Mouse (Mus musculus) lung, postnatal 10 days (tissue): ENCODE results near the gene Gpr146.
"Not testable (repeated sequence)": the region's sequence is repeated elsewhere in the genome, so short reads cannot be mapped to it uniquely, and the experiment has no call there.

Source experiments
- DNase-seq: peaks from one replicate; pipeline ENCODE4 v3.0.0; 2021

Gpr146 gene

GRCm38 (mm10) chr5:139383234-139383633, 5.7 kb downstream of the Gpr146 start:
- no peak for DNase-seq

GRCm38 (mm10) chr5:139384531-139384930, 7.0 kb downstream of the Gpr146 start:
- DNase-seq = peak; percentile 72

GRCm38 (mm10) chr5:139386047-139386446, 8.6 kb downstream of the Gpr146 start:
- DNase-seq = no peak

GRCm38 (mm10) chr5:139387329-139388194, 10.1 kb downstream of the Gpr146 start:
- peak; percentile 76 for DNase-seq

- DNase-seq = peak; percentile 59
These were observed 10.7 kb downstream of the Gpr146 start for GRCm38 (mm10) chr5:139388195-139388570.

DNA sequence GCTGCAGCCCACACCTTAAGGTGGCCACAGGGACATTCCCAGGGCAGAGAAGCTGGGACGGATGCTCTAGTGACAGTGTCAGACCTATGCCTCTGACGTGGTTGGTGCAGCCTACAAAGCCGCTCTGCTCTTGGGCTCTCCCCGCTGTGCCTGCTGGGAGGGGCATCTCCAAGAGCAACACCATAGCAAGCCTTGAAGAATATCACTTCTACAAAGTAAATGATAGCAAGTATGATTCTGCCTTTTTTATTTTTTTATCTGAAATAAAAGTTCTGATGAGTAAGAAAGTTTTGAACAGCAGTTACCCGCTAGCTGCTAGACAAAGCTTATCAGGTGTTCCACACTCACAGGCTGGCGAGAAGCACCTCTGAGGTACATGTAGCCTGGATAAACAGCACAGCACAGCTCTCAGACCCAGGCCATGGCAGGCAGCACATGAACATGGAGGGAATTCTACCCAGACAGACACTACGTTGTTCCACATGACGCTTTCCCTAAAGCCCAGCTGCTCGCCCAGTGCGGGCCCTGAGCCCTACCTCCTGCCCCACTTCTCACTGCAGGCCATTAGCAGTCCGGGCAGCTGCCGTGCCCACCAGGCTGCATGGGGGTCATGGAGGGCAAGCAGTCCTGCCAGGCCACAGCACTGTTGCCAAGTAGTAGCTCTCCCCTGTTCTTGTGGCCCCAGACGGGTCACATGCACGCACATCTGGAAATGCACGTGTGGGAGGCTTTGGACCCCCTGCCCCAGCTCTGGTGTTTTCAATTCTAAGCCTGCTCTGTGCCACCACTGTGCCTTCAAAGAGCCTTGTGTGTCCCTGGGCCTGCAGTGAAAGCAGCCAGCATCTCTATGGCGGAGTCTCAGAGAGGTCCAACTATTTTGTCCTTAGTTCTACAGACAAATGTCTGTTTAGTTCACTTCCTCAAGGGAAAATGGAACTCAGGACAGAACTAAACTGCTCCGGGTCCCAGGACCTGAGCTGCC, 11.5 kb downstream of the Gpr146 start:
- DNase-seq = no peak

DNA sequence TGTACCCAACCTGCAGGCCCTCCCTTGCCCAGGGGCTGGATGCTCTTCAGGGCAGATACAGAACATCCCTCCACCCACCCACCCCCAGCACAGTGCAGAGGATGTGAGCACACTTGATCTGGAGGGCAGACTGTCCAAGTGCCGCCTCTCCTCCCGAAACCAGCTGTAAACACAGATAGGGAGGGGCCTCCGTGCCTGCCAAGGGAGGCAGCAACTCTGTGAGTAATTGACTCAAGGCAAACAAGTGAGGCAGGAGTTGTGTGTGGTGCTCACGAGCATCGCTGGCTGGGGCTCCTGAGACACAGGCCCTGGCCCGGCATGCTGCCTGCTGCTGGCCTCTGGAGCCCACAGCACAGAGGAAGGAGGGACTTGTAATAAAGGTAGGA, 12.2 kb downstream of the Gpr146 start:
- DNase-seq = peak; percentile 93

GRCm38 (mm10) chr5:139390324-139391119, 13.0 kb downstream of the Gpr146 start:
- not testable (repeated sequence) for DNase-seq

GRCm38 (mm10) chr5:139391309-139391990, 14.0 kb downstream of the Gpr146 start:
- no peak for DNase-seq

DNA sequence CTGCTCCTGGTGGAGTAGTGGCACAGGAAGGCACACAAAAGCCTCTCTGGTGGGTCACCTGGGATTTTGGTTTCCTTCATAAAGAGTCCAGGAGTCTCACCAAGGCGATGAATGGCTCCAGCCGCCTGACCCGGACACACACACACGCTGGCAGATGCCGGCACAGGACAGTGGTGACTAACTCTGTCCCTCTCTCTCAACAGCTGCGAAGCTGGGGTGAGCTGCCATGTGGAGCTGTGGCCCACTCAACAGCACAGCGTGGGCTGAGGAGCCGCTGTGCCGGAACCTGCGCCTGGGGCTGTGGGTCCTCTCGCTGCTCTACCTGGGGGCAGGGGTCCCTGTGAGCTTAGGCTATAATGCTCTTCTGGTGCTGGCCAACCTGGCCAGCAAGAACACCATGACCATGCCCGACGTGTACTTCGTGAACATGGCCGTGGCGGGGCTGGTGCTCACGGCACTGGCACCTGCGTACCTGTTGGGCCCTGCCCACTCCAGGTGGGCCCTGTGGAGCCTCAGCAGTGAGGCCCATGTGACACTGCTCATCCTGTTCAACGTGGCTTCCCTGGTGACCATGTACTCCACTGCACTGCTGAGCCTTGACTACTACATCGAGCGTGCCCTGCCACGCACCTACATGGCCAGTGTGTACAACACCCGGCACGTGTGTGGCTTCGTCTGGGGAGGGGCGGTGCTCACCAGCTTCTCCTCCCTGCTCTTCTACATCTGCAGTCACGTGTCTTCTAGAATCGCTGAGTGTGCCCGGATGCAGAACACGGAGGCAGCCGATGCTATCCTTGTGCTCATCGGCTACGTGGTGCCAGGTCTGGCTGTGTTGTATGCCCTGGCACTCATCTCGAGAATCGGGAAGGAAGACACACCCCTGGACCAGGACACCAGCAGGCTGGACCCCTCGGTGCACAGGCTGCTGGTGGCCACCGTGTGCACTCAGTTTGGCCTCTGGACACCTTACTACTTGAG, 15.0 kb downstream of the Gpr146 start:
- DNase-seq = no peak

DNA sequence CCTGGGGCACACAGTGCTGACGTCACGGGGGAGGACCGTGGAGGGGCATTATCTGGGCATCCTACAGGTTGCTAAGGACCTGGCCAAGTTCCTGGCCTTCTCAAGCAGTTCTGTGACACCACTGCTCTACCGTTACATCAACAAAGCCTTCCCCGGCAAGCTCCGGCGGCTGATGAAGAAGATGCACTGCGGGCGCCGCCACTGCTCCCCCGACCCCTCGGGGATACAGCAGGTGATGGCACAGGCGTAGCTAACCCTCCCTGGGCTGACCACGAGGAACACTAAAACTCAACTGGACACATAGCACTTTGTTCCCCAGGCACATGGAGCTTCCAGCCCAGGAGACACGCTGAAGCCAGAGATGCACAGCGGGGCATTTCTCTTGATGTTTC, 15.7 kb downstream of the Gpr146 start:
- DNase-seq = no peak

DNA sequence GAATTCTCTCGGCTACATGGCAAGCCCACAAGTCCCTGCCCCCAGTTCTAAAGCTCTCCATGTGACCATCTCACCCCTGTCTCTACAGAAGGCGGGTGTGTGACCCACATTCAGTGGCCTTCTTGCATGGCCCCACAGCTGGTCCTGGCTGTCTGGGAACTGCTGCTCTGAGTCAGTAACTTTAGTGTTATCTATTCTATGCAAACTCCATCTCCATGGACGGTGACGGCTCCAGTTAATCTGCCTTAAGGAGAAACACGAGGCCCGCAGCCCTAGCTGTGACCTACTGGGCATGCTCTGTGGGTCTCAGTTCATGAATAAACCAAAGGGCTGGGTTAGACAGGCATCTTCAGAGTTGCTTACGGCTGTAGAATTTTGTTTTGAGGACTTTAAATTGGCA, 16.9 kb downstream of the Gpr146 start:
- no peak for DNase-seq

- DNase-seq = no peak
These were observed 18.0 kb downstream of the Gpr146 start for GRCm38 (mm10) chr5:139395528-139395927.

DNA sequence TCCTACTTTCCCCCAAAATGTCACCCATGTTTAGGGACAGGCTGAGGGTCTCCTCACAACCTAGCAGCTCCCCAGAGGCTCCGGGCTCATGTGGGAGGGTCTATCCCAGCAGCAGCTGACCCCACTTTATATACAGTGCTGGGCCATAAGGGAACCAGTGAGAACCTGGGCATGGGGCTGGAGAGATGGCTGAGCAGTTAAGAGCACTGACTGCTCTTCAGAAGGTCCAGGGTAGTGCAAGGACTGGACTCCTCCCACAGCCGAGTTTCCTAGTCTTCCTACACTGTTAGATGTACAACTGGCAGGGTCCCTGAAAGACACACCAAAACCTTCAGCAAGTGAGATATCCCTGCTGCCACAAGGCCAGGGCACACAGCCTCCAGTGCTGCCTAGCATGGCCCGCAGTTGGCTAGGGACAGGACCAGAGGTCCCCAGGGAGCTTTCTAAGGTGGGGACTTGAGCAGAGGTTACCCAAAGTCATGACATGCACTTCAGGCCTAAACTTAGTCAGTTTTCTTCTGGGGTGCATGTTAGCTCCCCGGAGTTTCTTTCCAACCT, 19.9 kb downstream of the Gpr146 start:
- no peak for DNase-seq

DNA sequence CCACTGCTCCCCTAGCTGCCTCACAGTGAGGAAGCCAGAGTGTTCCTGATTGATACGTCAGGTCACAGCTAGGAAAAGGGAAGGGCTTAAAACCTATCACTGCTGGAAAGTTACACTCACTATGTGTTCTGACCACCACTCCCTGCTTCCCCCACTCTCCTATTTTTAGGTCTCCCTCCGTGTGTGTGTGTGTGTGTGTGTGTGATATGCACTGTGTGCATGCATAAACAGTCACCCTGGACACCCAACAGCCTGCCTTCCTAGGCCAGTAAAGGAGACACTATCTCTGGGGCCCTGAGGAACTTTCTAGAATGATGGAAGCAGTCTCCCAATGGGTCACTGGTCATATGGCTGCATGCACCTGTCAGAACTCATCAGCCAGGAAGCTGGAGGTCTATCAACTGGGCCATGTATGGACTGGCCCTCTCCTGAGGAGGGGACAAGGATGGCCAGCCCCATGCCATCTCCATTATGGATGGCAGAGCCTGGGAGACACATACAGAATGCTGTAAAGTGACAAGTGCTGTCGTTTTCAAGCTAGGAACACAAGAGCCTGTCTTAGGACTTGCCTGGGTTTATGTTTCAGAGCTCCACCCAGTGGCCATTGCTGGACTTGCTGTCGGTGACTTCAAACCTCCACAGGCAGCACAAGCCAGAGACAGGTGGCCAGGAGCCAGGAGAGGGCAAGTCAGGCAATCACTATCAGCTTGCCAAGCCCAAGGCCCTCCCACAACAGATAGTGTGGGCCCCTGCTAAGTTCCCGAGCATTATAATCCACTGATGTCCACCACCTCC, 20.7 kb downstream of the Gpr146 start:
- DNase-seq = peak; percentile 97

GRCm38 (mm10) chr5:139398786-139399185, 21.3 kb downstream of the Gpr146 start:
- no peak for DNase-seq

DNA sequence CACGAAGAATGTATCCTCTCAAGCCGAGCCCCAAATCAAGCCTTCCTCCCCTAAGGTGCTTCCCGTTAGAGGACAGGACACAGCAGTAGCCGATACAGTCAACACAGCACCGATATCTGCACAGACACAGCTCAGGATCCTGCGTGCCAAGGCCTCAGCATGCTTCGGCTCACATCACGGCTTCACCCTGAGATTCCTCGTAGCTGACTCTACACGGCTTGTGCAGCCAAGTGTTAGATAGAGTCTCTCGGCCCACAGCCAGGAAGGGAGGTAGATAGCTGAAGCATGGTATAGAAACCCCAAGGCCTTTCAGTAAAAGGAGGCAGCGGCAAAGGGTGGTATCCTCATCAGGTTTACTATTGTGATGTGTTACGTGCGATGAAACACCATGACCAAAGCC, 22.5 kb downstream of the Gpr146 start:
- DNase-seq = no peak

DNA sequence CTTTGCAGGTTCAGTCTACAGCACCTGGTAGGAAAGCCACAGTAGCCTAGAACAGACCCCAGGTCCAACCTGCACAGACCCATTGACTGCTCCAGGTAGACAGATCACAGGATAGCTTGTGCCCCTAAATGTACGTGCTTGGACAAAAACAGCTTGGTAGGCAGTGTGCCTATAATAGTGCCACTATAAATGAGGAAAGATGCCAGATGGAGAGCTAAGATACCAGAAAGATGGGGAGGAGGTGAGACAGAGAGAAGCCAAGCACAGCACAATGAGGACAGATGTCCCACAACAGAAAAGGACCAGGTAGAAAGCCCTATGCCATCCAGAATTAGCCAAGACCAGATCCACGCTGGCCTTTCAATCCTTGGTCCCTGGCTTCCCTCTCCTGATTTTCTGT, 24.6 kb downstream of the Gpr146 start:
- no peak for DNase-seq

GRCm38 (mm10) chr5:139403692-139404260, 26.3 kb downstream of the Gpr146 start:
- DNase-seq = no peak
